Mouse (Mus musculus) CD4-positive, CD25-positive, alpha-beta regulatory T cell, adult 4 months (primary cell): ENCODE results near the gene Aurka. TPM values are rescaled to one million over a fixed set of nuclear protein-coding genes. Genes with fewer than 3 reads are reported as not detected.

ENCODE experiments used
- ATAC-seq: one replicate; pipeline ENCODE4 v1.8.0; 2017
- polyA plus RNA-seq, 2 experiments: library from polyadenylated mRNA; unstranded; fragments of 100-300 nt; shearing (Covaris generic); gene quantifications; one replicate each; pipeline ENCODE4 v1.2.1; 2017

The Aurka gene
- 1 to 10 TPM; 4.0 to 9.2 TPM for polyA plus RNA-seq

DNA sequence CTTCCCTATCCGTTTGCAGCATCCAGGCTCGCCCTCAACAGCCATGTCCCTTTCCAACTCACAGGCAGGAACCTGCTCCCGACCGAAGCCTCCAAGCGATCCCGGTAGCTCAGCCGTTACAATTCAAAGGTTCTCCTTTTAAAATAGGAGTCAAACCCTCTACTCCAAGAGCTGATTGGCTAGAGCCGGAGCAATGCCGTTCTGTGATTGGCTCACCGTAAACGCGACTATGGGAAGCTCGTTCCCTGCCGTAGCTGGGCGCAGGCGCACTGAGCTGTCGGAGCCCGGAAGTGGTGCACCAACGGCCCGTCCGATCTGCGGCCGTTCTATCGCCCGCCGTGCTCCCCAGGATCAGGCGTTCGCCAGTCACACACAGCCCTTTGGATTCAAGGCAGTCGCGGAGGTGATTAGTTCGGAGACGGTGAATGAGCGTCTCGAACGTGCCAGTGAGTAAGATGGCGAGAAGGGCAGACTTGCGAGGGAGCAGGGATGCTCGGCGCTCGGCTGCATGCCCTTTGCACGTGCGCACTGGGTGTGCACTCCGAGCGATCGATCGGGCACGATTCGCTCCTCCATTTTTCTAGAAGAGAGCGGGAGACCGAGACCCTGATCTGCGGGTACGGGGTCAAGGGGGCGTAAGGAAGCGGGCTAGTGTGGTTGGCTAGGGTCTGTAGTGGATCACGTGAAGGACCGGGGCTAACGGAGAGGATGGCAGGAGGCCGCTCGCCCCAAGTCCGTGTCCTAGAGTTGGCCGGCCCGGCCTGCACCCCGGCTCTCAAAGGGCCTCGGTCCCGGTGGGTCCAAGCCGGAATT lies at the start of gene Aurka, which contains the start of gene Cstf1:
Gene Aurka (minus strand): TSS at position 125 of the 813 bp plus-strand sequence.
Gene Cstf1 (plus strand): TSS at position 271 of the 813 bp plus-strand sequence.
- ATAC-seq: peak; percentile 97

DNA sequence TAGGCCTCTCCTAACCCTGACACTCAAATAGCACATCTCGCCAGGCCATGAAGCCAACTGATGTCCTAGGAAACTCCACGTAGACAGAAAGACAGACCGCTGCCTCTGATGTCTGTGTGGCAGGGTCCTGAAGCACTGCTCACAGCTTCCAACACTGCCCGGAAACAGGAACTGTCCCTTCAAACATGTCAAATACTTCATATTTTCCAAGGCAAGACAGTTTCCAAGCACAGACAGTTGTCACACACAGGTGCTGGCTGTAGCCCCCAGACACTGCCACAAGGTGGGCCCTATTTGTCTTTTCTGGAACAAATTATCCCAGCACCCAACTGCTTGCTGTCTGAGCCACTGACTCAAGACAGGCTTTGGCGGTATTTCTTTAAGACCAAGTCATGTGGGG lies 47.9 kb upstream of the Aurka start:
- ATAC-seq: no peak

DNA sequence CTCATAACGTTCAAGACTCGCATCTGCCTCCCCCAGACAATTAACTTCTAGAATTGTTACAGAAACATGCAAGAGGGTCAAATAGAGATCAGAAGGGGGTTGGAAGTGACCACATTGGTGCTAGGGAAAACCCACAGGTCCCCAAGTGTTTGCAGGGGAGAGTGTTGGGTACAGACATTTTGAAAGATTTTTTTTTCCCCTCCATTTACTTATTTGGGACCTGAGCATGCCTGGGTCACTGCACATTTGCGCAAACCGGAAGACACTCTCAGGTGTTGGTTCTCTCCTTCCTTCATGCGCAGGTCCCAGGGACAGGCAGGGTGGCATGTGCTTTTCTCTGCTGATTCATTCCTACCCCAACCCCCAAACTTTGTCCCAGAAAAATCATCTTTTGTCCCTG lies 46.5 kb upstream of the Aurka start:
- no peak for ATAC-seq

DNA sequence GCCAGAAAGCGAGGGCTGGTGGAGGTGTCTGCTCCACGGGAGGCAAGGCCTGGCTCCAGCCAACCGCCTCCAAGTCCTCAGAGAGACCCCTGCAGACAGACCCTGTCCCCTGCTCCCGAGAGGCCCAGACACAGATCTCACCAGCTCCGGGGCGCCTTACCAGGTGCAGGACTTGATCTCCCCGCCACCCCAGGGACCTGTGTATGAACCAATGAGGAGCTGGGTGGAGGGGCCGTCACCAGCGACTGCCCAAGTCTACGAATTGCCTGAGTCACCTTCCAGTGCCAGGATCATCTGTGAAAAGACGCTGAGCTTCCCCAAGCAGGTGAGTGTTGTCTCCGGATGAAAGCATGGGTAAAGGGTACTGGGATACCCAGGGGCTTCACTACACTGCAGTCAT lies 45.9 kb upstream of the Aurka start:
- no peak for ATAC-seq

DNA sequence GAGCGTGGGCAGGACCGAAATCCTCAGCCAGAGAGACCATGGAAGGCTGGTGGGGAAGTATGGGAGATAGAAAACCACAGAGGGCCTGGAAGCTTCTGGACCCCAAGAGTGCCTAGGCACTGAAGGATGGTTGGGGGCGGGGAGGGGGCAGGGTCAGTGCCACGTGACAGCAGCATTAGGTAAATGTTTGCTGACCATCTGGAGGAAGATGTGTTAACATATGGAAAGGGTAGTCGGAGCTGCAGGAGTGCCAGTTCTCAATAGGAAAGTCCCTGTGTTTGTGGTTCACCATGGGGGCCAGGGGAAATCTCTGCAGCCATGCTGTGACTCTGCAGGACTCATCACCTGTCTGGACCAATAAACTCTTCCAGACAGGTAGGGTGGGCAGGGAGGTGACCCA lies 43.6 kb upstream of the Aurka start:
- no peak for ATAC-seq

DNA sequence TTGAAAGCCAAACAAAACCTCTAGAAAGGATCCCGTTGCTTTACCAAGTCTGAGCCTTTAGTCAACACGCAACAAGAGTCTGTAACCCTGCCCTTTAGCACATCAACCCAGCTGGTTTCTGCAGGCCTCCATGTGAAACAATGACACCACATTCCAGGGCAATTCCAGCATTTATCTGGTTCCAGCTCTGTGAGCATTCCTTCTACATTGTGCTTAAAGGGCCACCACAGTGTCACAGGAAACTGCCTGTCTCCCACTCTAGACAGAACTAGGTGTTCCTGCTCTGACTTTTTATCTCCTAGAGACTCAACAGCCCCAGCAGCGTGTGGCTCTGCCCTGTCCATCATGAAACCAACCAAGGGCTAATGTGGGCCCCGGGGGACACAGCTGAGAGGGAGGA lies 42.9 kb upstream of the Aurka start:
- no peak for ATAC-seq

DNA sequence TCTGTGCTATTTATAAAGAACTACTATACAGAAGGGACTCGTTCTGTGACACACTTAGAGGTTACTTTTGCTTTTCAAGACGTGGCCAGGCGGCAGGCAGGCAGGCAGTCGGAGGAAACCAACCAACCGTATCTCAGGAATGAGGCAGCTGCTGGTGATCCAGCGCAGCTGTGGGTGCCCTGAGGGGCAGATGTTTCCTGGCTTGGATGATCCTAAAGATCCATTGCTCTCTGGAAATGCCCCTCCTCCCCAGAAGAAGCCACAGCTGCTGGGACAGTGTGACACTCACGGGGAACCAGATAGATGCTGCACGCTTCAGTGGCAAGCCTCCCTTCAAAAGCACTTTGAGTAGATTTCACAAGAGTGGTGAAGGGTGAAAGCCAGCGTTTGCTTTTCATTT lies 42.1 kb upstream of the Aurka start:
- ATAC-seq: no peak

DNA sequence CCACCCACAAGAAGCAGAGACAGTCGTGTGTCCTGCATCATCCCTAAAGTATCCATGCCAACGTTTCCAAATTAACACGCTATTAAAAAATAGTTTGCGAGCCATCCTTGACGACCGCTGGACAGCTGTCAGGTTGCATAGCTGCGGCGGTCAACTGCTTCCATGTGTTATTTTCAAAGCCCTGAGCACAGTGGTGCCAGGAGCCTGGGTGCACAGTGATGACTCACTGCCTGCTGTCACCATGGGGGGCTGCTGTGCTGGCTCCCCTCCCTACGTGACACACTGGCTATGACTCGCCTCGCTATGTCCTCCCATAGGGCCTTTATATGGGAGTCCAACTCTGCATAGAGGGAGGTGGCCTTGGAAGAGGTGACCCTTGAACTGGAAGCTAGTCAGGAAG lies 40.8 kb upstream of the Aurka start:
- no peak for ATAC-seq

DNA sequence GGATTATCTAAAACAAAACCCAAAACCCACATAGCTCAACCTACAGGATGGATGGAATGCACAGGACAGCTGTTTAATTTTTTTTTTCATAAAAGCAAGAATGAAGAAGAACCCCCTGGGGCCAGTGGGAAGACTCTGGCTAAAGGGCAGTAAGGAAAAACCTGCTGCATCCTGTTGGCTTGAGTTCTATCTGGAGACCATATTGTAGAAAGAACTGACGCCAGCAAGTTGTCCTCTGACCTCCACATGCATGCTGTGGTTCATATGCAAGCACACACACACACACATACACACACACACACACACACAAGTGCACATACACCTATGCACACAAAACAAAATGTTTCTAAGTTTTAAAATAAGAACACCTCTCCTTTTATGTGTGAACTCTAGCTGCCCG lies 40.4 kb upstream of the Aurka start:
- ATAC-seq: no peak

DNA sequence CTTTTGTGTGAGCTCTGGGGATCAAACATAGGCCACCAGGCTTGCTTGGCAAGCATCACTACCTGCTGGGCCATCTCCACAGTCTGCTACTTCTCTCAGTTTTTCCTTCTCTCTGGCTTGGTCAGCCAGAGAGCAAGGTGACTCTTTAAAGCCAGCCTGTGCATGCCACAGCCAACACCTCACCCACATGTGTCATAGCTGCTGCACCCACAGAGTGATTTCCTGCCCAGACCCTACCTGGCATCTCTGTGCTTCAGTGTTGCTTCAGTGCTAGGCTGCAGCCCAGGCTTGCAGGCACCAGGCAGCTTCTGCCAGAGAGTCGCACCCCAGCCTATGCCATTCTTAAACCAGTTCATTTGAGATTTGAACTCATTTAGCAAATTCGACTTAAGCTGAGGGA lies 37.2 kb upstream of the Aurka start:
- peak; percentile 44 for ATAC-seq

DNA sequence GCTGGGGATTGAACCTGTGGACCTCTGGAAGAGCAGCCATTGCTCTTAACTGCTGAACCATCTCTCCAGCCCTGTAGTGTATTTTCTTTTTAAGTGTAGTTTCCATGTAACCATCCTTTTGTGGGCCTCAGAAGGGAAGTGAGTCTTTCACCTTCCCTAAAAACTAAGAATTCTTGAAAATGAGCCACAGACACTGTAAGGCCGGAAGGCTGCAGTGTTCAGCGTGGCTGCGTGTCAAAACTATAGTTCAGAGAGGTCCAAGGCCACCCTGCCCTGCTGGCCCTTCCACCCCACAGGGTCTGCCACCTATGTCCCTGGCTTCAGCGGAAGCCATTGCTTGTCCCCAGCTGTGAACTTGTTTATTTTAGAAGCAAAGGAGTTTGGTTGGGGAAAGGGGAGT lies 35.8 kb upstream of the Aurka start:
- no peak for ATAC-seq

DNA sequence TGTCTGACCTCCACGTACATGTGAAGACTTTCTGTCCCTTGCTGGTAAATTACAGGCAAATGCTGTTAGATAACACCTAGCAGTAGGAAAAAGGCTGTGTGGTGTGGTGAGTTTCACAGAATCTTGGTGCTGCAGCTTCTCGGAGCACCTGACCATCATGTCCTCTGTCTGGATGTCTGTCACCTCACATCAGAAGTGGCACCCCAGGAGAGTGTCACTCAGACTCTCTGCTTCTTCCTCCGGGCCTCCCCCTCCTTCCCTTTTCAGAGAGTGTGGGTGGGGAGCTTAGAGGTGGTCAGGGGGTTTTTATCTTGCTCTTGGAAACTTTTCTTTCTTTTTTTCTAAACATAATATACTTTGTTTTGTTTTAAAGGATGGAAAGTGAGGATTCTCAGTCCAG lies 34.7 kb upstream of the Aurka start:
- ATAC-seq: peak; percentile 34

DNA sequence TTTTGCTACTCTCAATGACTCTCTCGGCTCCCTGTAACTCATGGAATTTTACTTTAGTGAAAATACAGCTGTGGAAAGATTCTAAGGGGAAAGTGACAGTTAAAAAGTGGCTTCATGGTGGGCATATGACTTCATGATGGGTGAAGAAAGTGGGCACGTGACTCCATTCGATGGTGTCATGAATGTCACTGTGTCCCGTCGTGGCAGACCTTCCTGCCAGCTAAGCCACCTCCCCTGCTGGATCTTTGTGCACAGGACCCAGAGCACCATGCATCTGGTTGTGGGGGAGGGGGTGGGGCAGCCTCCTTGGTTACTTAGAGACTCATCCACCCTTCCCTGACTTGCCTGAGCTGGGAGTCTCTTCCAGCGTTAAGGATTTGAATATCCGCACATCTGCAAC lies 33.9 kb upstream of the Aurka start:
- no peak for ATAC-seq

DNA sequence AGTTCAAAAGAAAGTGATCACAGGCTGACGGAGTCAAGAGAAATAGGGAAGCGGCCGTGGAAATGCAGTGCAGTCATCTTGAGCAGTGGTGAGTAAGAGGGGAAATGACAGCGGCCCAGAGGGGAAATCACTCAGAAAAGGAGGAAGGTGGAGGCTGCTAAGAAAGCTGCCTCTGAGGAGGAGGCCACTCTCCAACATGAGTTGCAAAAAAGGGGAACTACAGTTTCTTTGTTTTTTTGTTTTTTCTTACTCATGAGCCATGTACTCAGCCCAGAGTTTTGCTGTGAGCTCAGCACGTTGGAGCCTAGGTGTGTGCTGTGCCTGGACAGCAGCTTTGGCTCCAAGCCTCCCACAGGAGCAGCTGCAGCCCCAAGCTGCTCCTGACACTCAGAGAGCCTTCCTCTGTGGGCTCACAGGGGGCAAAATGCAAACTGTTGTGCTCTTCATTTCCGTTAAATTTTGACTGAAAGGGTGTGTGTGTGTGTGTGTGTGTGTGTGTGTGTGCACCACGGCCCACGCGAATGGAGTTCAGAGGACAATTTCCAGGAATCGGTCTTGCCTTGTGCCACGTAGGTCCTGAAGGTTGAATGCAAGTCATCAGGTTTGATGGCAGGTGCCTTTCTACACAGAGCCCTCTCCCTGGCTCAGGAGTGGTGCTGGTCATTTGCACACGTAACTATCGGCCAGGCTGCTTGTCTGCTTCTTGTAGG lies 30.9 kb upstream of the Aurka start:
- peak; percentile 68 for ATAC-seq

DNA sequence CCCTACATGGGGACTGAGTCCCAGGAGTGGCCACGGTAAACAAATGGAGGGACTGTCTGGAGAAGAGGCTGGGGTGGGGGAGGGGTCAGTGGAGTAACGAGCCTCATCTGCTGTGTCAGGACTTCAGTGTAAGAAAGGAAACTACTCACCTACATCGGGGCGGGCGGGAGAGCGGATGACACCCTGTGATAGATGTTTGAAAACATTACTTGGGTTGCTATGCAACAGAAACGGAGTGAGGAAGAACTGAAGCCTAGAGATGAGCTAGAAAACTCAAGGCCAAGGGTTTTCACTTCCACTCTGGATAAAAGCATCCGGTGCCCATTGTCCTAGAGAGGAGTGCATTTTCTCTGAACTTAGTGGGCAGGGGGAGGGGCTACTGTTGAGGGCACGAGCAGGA lies 29.6 kb upstream of the Aurka start:
- ATAC-seq: peak; percentile 91

DNA sequence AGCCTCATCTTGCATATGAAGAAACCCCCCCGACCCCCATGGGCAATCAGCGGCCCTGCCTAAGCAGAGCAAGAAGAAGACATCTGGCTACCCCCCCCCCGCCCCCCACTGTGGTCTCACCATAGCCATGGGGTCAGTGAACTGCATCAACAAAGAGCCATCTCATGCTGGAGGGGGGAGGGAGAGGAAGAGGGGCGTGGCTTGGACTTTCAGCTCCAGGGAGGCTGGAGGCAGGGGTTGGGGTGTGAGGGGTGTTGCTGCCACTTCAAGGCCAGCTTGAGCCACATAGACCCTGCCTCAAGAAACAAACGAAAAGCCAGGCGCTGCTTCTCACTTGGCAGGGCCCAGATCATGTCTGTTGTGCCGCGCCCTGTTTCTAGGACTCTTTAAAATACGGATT lies 25.6 kb upstream of the Aurka start:
- no peak for ATAC-seq

DNA sequence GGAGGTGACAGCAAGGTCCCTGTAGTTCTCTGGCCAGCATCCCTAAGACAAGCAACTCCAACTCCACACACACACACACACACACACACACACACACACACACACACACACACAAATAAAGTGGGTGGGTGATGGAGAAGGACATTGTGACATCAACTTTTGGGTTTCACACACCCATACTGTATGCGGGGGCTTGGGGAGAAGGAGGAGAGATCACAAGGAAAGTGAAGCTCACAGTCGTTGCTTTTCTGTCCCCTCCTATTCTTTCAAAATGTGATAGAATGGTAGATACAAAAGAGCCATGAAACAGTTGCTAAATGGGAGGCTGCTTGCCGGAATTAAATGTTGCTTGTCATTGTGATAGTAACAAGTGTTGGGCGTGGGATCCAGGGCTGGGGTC lies 24.3 kb upstream of the Aurka start:
- ATAC-seq: no peak

DNA sequence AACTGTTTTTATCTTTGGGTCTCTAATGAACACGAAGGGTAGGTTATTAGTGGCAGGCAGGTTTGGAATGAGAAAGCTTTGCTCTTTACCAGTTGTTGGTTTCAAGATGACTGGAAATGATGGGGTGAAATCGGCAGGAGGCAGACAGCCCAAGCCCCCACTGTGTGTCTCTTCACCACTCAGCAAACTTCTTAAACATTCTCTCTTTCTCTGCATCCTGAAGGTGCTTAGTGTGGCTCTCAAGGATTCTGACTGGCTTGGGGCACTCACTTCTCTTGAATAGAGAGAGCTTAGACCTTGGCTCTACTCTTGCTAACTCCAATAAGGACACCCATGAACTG lies 23.7 kb upstream of the Aurka start:
- no peak for ATAC-seq

DNA sequence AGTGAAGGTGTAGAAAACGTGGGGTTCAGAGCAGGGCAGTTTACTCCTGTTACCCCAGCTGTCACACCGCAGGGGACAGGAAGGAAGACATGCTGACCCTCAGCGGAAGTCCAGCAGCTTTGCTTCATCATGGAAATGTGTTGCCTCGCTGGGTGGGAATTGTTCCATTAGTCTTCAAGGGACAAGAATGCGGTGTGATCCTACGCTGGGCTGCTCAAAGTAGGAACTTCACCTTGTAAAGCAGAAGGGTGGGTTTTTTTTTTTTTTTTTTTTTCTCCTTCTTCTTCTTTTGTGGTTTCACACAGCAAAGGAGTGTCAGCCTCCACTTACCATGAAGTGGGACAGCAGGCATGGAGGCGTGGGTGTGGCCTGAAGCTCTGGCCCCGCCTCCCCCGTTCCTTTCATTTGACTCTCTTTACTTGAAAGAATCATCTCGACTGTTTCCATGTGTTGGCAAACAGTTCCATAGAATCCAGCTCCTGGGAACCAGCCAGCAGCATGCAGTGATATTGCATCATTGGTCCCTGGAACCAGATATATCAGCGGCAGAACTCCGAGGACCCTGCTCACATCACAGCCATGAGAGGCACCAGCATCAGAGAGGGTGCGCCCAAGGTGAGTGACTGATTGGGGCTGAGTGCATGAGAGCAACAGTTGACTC lies 23.2 kb upstream of the Aurka start, which contains the start of gene Cass4:
Gene Cass4 (plus strand): TSS at position 404 of the 661 bp plus-strand sequence.
- ATAC-seq: peak; percentile 78

DNA sequence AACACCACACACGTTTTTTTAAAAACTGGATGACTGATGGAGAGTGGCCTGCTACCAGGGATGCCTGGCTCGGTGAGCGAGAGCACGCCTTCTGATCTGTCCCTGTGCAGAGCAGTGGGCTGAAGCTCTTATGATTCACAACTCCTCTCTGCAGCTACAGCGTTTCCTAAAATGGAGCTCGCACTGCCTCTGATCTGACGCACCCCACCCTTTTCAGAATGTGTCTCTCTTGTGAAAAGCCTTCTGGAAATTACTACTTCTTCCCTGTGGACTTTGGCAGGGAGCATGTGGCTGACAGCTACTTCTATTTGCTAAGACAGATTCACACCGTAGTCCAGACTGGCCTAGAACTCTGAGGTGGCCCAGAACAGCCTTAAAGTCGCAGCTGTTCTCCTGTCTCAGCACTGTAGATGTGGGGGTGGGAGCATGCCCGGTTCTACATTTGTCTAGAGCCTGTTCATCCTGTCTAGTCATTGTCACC lies 21.7 kb upstream of the Aurka start:
- ATAC-seq: no peak

DNA sequence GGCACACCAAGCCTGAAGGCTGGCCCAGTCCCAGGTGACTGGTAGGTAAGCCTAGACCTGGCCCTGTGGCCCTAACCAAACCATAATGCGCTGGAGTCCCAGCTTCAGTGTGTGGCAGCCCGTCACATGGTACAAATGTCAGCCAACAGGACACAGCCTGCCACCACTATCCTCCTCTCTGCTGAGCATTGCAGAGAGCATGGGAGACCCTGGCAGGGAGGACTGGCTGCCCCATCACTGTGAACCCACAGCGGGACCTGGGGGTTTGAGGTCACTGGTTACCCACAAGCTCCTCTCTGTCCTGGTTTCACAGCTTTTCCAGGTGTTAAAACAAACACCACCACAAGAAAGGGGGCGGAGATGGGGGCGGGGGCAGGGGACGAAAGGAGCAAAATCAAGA lies 20.0 kb upstream of the Aurka start:
- ATAC-seq: no peak

DNA sequence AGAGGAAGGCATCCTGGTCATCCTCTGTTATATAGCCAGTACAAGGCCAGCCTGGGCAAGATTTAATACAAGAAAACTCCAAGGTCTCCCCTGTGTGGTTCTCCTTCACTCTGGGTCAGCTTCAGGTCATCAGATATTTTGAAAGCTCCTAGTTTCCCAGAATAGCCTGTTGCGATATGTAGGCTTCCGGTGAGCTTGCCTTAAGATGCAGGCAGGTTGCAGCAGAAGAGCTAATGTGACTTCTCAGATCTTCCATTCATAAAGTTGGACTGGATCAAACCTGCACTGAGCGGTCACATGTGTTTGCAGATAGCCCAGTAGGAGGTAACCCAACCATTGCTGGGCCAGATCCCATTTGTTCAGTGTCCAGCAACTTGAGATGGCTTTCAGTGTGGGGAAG lies 14.4 kb upstream of the Aurka start:
- no peak for ATAC-seq

DNA sequence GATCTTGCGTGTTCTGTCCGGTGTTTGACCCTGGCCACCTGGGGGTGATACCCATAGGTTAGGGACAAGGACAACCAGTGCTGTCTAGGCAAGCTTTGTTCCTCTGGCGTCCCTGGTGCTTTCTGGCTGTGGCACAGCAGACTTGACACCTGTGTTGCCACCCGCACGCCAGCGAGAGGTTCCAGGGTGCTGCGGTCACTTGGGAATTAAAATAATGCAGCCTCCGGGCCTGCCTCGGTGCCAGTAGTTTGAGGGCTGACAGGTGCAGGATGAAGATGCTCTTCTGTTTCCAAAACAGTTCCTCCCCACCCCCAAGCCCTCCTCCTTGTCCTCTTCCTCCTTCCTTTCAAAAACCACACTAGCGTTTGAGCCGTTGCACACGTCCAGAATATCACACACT lies 11.6 kb upstream of the Aurka start:
- no peak for ATAC-seq

DNA sequence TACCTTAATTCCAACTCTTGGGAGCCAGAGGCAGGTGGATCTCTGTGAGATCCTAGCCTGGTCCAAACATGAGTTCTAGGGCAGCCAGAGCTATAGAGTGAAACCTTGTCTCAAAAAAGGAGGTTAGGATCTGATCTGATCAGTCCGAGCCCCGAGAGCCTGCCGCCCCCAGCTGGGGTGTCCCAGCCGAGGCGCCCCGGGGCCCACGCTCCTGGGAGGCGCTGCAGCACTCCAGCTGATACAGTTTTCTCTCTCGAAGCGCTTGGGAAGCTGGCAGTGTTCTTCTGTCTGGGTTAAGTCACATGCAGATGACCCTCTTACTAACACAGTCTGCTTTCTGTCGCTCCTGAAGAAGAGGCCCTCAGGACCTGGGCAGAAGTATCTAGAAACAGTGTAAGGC lies 11.0 kb upstream of the Aurka start:
- ATAC-seq: no peak
